Mouse (Mus musculus) heart, postnatal 0 days (tissue): ENCODE data around the gene Hfm1.

Experiments used
- CTCF ChIP-seq: IDR thresholded peaks from 2 replicates; pipeline ENCODE4 v1.5.1; 2016; ENCODE audit warnings: antibody characterized with exemption, control low read depth, low read depth
- EP300 ChIP-seq: IDR thresholded peaks from 2 replicates; pipeline ENCODE4 v1.6.1; 2016; ENCODE audit warnings: antibody characterized with exemption, low read depth

DNA sequence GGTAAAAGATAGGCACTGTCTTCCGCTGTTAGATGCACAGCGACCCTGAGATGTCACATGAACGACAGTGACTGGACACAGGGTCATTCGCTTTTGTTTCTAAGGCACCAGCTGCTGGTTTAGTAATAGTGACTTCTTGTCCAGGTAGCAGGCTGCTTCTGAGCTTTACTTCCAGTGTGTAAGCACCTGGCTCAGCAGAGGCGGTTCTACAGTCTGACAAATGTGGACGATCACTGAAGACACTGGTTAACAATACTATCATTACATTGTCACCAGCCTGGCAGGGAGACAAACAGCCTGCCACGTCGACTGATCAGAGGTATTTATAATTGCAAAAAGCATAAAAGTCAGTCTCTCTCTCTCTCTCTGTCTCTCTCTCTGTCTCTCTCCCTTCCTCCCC, 100.1 kb downstream of the Hfm1 start:
- no peak for TF ChIP-seq CTCF
- TF ChIP-seq EP300: no peak
